ENCODE assay signal across 30 mouse cellular contexts in the genomic region with DNA sequence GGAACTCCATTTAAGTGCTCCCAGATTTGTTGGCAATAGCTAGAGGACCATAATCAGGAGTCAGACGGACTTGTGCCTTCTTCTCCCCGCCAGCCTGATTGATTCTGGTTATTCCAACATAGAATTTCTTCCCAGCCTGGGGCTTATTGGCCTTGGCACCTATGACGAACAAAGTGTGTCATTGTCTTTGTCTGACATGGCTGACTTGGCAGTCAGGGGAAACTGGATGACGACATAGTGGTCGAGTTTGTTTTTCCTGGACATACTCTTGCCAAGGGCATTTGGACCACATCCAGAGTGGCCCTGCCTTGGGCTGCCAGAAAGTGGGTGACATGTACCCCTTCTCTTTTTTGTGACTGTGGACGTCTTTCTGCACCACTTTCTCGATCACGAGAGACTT.
DNase-seq lines count a peak whose midpoint lies in the region; ATAC-seq and TF ChIP-seq lines count a peak whose summit lies in the region.
"Had no signal": no experiment of that assay in that cellular context is flagged by ENCODE, and none has a peak within 500 bp of the region (broad histone marks: within the 10 kb centered on the region; RNA-seq: fewer than 3 reads in every experiment).

No protein-coding gene starts in this region.

- H3K9ac ChIP-seq in liver, adult 2 months (ENCODE audit: low read depth, low read length) = no peak overlapping the region
- no peak overlapping the region for H3K9ac ChIP-seq in neural tube, embryonic 13.5 days
- H3K9ac ChIP-seq in neural tube, embryonic 15.5 days (replicated peaks) = no peak overlapping the region
- H3K9ac ChIP-seq: embryonic facial prominence, embryonic 12.5 days; forebrain, embryonic 13.5 days; hindbrain, embryonic 13.5 days; limb, embryonic 13.5 days; liver, embryonic 13.5 days; midbrain, embryonic 12.5 days; neural tube, embryonic 12.5 days had no signal

- H3K4me2 ChIP-seq in neural tube, embryonic 13.5 days = no peak overlapping the region
- no peak overlapping the region for H3K4me2 ChIP-seq in neural tube, embryonic 15.5 days
- H3K4me2 ChIP-seq: embryonic facial prominence, embryonic 12.5 days; forebrain, embryonic 13.5 days; heart, embryonic 11.5 days; hindbrain, embryonic 13.5 days; limb, embryonic 13.5 days; liver, embryonic 13.5 days; midbrain, embryonic 12.5 days; neural tube, embryonic 12.5 days had no signal

- no peak for TF ChIP-seq POLR2A in liver, adult 2 months (IDR thresholded peaks at IDR 0.05; ENCODE audit: extremely low read depth, insufficient read depth, low read length)

- H3K79me2 ChIP-seq in liver, adult 2 months (ENCODE audit: control insufficient read depth, insufficient read depth, low read length) = no peaks in the 10 kb centered on the region

- H3K36me3 ChIP-seq in liver, adult 2 months (ENCODE audit: control insufficient read depth, insufficient read depth, low read length) = no peaks in the 10 kb centered on the region
- H3K36me3 ChIP-seq in neural tube, embryonic 13.5 days = no peaks in the 10 kb centered on the region
- H3K36me3 ChIP-seq in neural tube, embryonic 15.5 days = no peaks in the 10 kb centered on the region
- H3K36me3 ChIP-seq: embryonic facial prominence, embryonic 12.5 days; hindbrain, embryonic 13.5 days; limb, embryonic 13.5 days; liver, embryonic 13.5 days; midbrain, embryonic 12.5 days; neural tube, embryonic 12.5 days had no signal

- peak; percentile 14 for DNase-seq in adrenal gland, postnatal 10 days
- no peak for DNase-seq in adrenal gland, adult 18-20 months (ENCODE audit: low spot score in 2 of 2)
- DNase-seq in liver, adult 2 months (ENCODE audit: extremely low read depth, low read depth, low spot score) = peak; percentile 26
- no peak for DNase-seq in liver
- DNase-seq in gonadal fat pad, adult 2 months (ENCODE audit: low read depth) = peak; percentile 50
- DNase-seq: adrenal gland, postnatal 25 days; cerebellum, adult 9-10 months; cerebellum, postnatal 36 days; gastrocnemius, postnatal 14 days; heart, adult 18-20 months; heart, postnatal 4 days; kidney, adult 8-10 months; kidney, postnatal 4 days; liver, embryonic 13.5 days; lung, adult 2 months; right cerebral cortex, postnatal 14 days; thymus, postnatal 14 days had no signal

- TF ChIP-seq CTCF in liver, adult 2 months (IDR thresholded peaks at IDR 0.05; ENCODE audit: low read depth, low read length) = no peak

- WGBS in liver, adult 2 months = 43% methylated on average over 8 of the region's 8 CpGs
- 65% methylated on average over 8 of the region's 8 CpGs for WGBS in neural tube, embryonic 13.5 days
- WGBS in neural tube, embryonic 15.5 days = 69% methylated on average over 8 of the region's 8 CpGs

- H3K9me3 ChIP-seq in neural tube, embryonic 13.5 days = no peaks in the 10 kb centered on the region
- no peaks in the 10 kb centered on the region for H3K9me3 ChIP-seq in neural tube, embryonic 15.5 days (replicated peaks)
- H3K9me3 ChIP-seq: embryonic facial prominence, embryonic 12.5 days; forebrain, embryonic 13.5 days; hindbrain, embryonic 13.5 days; limb, embryonic 13.5 days; liver, embryonic 13.5 days; midbrain, embryonic 12.5 days; neural tube, embryonic 12.5 days had no signal

- no peak overlapping the region for H3K4me3 ChIP-seq in liver, adult 2 months (ENCODE audit: insufficient read depth, low read depth, low read length)
- H3K4me3 ChIP-seq in neural tube, embryonic 13.5 days = no peak overlapping the region
- H3K4me3 ChIP-seq in neural tube, embryonic 15.5 days (replicated peaks) = no peak overlapping the region
- H3K4me3 ChIP-seq: embryonic facial prominence, embryonic 12.5 days; forebrain, embryonic 13.5 days; hindbrain, embryonic 13.5 days; limb, embryonic 13.5 days; liver, embryonic 13.5 days; midbrain, embryonic 12.5 days; myocyte; neural tube, embryonic 12.5 days had no signal

- no peaks in the 10 kb centered on the region for H3K4me1 ChIP-seq in liver, adult 2 months (ENCODE audit: control insufficient read depth, insufficient read depth, low read length)
- H3K4me1 ChIP-seq in neural tube, embryonic 13.5 days (replicated peaks) = peaks cover 4% of the 10 kb centered on the region; the same call in 1 of the 2 replicates
- H3K4me1 ChIP-seq in neural tube, embryonic 15.5 days = peaks cover 5% of the 10 kb centered on the region
- H3K4me1 ChIP-seq: liver, embryonic 13.5 days; neural tube, embryonic 12.5 days had no signal

- ATAC-seq in neural tube, embryonic 13.5 days (ENCODE audit: low read depth) = peak; percentile 50; the same call in 1 of the 2 replicates
- no peak for ATAC-seq in neural tube, embryonic 15.5 days (ENCODE audit: low FRiP score)
- ATAC-seq in megakaryocyte progenitor cell, adult 5-6 weeks (replicated peaks; ENCODE audit: poor library complexity) = no peak
- ATAC-seq: forebrain, embryonic 13.5 days; intestine, embryonic 16.5 days had no signal

- H3K27ac ChIP-seq in liver, adult 2 months (replicated peaks; ENCODE audit: insufficient read depth, low read depth, low read length) = no peak overlapping the region
- no peak overlapping the region for H3K27ac ChIP-seq in neural tube, embryonic 13.5 days (replicated peaks)
- no peak overlapping the region for H3K27ac ChIP-seq in neural tube, embryonic 15.5 days (replicated peaks)
- H3K27ac ChIP-seq: embryonic facial prominence, embryonic 12.5 days; forebrain, embryonic 13.5 days; hindbrain, embryonic 13.5 days; kidney, postnatal 0 days; limb, embryonic 13.5 days; liver, embryonic 13.5 days; midbrain, embryonic 12.5 days; neural tube, embryonic 12.5 days had no signal

- no peaks in the 10 kb centered on the region for H3K27me3 ChIP-seq in liver, adult 2 months (ENCODE audit: control insufficient read depth, insufficient read depth, low read length)
- no peaks in the 10 kb centered on the region for H3K27me3 ChIP-seq in neural tube, embryonic 13.5 days
- peaks cover 3% of the 10 kb centered on the region; the same call in 1 of the 2 replicates for H3K27me3 ChIP-seq in neural tube, embryonic 15.5 days (replicated peaks)
- H3K27me3 ChIP-seq: embryonic facial prominence, embryonic 12.5 days; forebrain, embryonic 13.5 days; limb, embryonic 13.5 days; liver, embryonic 13.5 days; midbrain, embryonic 12.5 days; neural tube, embryonic 12.5 days had no signal

Comparison
In these comparisons a context has a peak if more than half of its experiments do, and no peak if none do; other contexts are left out.
1. DNase-seq: peak in adrenal gland, postnatal 10 days (single experiment), liver, adult 2 months (single experiment) and gonadal fat pad, adult 2 months (single experiment); none in adrenal gland, adult 18-20 months (0 of 2) and liver (single experiment).